Mouse (Mus musculus): ENCODE results near the gene Sult3a1. TPM values are rescaled to one million over a fixed set of nuclear protein-coding genes. Genes with fewer than 3 reads are reported as not detected.
"Not testable (repeated sequence)": the region's sequence is repeated elsewhere in the genome, so short reads cannot be mapped to it uniquely, and the experiment has no call there.

Sult3a1 gene
- total RNA-seq (2022) = not detected

- no peak for DNase-seq (ENCODE audit: low spot score in 2 of 2)
Measured at GRCm38 (mm10) chr10:33857421-33857820, at the start of gene Sult3a1. Gene Sult3a1, plus strand, starts transcription at chr10:33857721.

- no peak for DNase-seq (ENCODE audit: low spot score in 2 of 2)
Measured at GRCm38 (mm10) chr10:33811807-33812206, 45.7 kb upstream of the Sult3a1 start.

GRCm38 (mm10) chr10:33814266-33814665, 43.3 kb upstream of the Sult3a1 start:
- DNase-seq (ENCODE audit: low spot score in 2 of 2) = no peak

GRCm38 (mm10) chr10:33816923-33817322, 40.6 kb upstream of the Sult3a1 start:
- DNase-seq (ENCODE audit: low spot score in 2 of 2) = no peak

- DNase-seq (ENCODE audit: low spot score in 2 of 2) = no peak
Measured at GRCm38 (mm10) chr10:33820892-33821291, 36.6 kb upstream of the Sult3a1 start.

GRCm38 (mm10) chr10:33865994-33866393, 8.5 kb downstream of the Sult3a1 start:
- no peak for DNase-seq (ENCODE audit: low spot score in 2 of 2)

- DNase-seq (ENCODE audit: low spot score in 2 of 2) = no peak
Measured at GRCm38 (mm10) chr10:33870441-33870840, 12.9 kb downstream of the Sult3a1 start.

DNA sequence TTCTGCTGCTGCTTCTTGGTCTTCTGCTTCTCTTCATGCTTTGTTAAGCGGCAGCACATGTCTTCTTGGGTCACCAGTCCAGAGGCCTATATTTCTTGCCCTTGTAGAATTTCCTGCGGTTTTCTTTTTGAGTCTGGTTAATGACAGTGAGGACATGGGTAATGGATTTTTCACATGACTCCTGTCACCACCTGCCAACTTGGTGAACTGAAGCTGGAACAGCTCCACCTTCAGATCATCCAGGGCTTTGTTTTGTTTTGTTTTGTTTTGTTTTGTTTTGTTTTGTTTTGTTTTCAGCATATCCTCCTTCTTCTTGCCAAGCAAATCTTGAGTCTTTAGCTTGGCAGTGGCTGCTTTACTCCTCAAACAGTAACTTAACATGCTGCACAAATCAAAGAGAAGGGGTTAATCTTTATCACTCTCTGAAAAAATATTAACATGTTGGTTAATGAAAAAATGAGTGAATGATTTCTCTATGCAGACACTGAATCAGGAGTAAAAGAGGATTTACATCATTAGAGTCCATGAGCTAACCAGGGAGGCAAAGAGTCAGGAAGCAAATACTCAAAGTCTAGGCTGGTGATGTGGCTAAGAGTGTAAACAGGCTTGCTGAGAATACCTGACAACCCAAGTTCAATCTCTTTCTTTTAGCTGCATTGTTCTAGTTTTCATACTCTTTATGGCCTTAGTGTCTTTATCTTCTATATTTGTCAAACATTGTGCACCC, 15.3 kb downstream of the Sult3a1 start:
- DNase-seq (ENCODE audit: low spot score in 2 of 2) = no peak

DNA sequence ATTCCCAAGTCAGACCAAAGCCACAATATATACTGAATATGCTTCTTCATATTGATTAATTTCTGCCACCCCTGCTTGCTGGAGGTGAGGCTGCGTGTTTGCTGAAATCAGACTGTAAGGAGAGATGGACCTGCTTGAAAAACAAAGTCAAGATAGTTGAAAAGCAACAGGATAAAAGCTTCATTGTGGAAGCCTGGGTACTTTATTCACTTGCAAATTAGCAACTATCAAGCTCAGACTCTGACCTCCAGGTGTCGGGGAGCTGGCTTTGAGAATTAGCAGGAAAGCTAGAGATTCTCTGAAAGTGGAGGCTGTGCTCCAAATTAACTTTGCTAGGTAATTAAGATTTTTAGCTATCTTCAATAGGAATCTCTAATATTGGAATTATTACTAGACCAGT, 24.9 kb downstream of the Sult3a1 start:
- not testable (repeated sequence) for DNase-seq (ENCODE audit: low spot score in 2 of 2)

- DNase-seq (ENCODE audit: low spot score in 2 of 2) = not testable (repeated sequence)
Measured at GRCm38 (mm10) chr10:33901520-33901919, 44.0 kb downstream of the Sult3a1 start.

GRCm38 (mm10) chr10:33904530-33905481, 47.3 kb downstream of the Sult3a1 start, which contains the start of gene Rsph4a:
Gene Rsph4a, plus strand, starts transcription at chr10:33905111.
- DNase-seq (ENCODE audit: low spot score in 2 of 2) = peak; percentile 62 to 70

DNA sequence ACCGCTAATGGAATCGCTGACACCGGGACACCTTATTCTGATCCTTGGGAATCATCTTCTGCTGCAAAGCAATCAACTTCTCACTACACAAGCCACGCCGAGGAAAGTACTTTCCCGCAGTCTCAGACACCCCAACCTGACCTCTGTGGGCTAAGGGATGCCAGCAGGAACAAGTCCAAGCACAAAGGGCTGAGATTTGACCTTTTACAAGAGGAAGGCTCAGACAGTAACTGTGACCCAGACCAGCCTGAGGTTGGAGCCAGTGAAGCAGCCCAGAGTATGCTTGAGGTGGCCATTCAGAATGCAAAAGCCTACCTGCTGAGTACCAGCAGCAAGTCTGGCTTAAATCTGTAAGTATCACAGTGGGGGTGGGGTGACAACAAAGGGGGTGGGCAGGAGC, 48.0 kb downstream of the Sult3a1 start:
- DNase-seq (ENCODE audit: low spot score in 2 of 2) = no peak

Other genes starting within 250 kb of the Sult3a1 start
- gene Clvs2, start 233.0 kb upstream of the Sult3a1 start, total RNA-seq (2022) = 10 to 100 TPM; 71.8 to 96.0 (median 85.4) TPM
- gene Sult3a2, start 71.0 kb upstream of the Sult3a1 start, total RNA-seq (2022) = 1 to 10 TPM in 2 of 4 experiments, under 1 TPM in 2; 0.36 to 1.3 (median 0.99) TPM
- gene Rsph4a, start 47.4 kb downstream of the Sult3a1 start, total RNA-seq (2022) = 1 to 10 TPM; 4.4 to 6.5 (median 5.9) TPM
- 10 to 100 TPM; 15.7 to 23.6 (median 17.9) TPM for gene Zup1, start 93.5 kb downstream of the Sult3a1 start, total RNA-seq (2022)
- gene Rwdd1, start 161.9 kb downstream of the Sult3a1 start, total RNA-seq (2022) = 100 to 1,000 TPM in 2 of 4 experiments, 10 to 100 TPM in 2; 91.2 to 114 (median 99.7) TPM
- not detected for gene Trappc3l, start 179.9 kb downstream of the Sult3a1 start, total RNA-seq (2022)
- gene Calhm4, start 186.6 kb downstream of the Sult3a1 start, total RNA-seq (2022) = under 1 TPM in 1 of 4 experiments, not detected in 3; 0.17 TPM
- gene Calhm5, start 238.8 kb downstream of the Sult3a1 start, total RNA-seq (2022) = 1 to 10 TPM; 3.1 to 5.3 (median 3.9) TPM

All from layer of hippocampus, adult 8-10 months (tissue).